Mouse (Mus musculus) adrenal gland, adult 10 weeks (tissue): ENCODE data around the gene Saa4. TPM values are rescaled to one million over a fixed set of nuclear protein-coding genes. Genes with fewer than 3 reads are reported as not detected.

Experiments
- polyA plus RNA-seq: library from polyadenylated mRNA; stranded (reverse); fragments of 350-450 nt; fragmentation: Illumina TruSeq; extraction: RNeasy Lipid Tissue Mini Kit (QIAGEN cat#74804); gene quantifications from one replicate; pipeline ENCODE4 v1.2.3, GENCODE M21; 2014; ENCODE audit warnings: low read depth, low replicate concordance

The Saa4 gene
- polyA plus RNA-seq, result not detected

DNA sequence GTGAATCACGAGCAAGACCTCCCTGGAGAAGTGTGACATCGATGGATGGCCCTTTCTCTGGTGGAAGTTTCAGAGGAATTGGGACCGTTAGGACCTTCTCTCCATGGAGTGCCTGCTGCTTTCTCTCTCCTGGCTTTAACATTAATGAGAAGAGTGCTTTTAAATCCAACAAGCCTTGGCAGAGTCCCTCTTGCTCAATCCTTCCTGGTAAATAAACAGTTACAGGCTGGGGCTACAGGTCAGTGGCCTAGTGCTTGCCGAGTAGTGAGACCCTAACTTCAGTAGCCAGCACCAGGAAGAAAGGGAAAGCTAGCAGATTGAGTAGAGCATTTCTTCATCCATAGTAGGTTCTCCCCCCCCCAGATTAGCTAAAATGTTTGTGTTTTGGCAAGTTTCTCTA, at the start of gene Saa4:
TSS of gene Saa4 (minus strand) at position 146 of the 400 bp plus-strand sequence.

GRCm38 (mm10) chr7:46751490-46751889, 19.1 kb upstream of the Saa4 start, which contains the start of gene Saa2:
Gene Saa2 (plus strand): TSS chr7:46751790.

GRCm38 (mm10) chr7:46742880-46743279, 10.5 kb upstream of the Saa4 start, which contains the start of gene Saa1:
Gene Saa1 (minus strand): TSS chr7:46742980.

DNA sequence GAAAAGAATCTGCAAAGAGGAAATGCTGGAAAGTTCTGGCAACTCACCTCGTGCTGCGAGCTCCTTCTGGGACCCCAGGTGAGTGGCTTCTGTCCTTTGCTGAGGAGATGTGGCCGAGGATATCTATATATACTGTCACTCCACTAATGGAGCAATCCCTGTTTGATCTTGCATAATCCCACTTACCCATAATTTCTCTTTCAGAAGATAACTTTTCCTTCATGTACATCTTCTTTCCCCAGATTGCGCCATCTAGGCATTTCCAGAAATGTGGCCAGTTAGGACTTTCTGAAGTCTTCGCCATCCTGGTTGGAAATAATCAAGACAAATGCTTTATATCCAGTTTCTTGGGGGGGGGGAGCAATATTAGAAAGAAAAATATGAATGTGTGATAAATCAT, 16.8 kb downstream of the Saa4 start, which contains the start of gene Saa3:
TSS of gene Saa3 (minus strand) at position 101 of the 400 bp plus-strand sequence.

GRCm38 (mm10) chr7:46710390-46710844, 22.0 kb downstream of the Saa4 start, which contains the start of gene Saal1:
Gene Saal1 (minus strand): TSS chr7:46710680.

Other genes with a start within 250 kb of the Saa4 start
- gene Sergef, start 92.8 kb downstream of the Saa4 start, polyA plus RNA-seq, result 2.1 TPM
- not detected for gene Tph1, start 60.1 kb downstream of the Saa4 start, polyA plus RNA-seq
- 5.3 TPM for gene Saal1, start 21.9 kb downstream of the Saa4 start, polyA plus RNA-seq
- gene Saa3, start 16.9 kb downstream of the Saa4 start, polyA plus RNA-seq, result not detected
- gene Saa1, start 10.4 kb upstream of the Saa4 start, polyA plus RNA-seq, result not detected
- gene Saa2, start 19.2 kb upstream of the Saa4 start, polyA plus RNA-seq, result not detected
- 26.5 TPM for gene Hps5, start 63.5 kb upstream of the Saa4 start, polyA plus RNA-seq
- gene Gtf2h1, start 63.5 kb upstream of the Saa4 start, polyA plus RNA-seq, result 89.9 TPM
- 91.6 TPM for gene Ldha, start 108.9 kb upstream of the Saa4 start, polyA plus RNA-seq
- gene Ldhc, start 128.6 kb upstream of the Saa4 start, polyA plus RNA-seq, result not detected
- gene Tsg101, start 187.4 kb upstream of the Saa4 start, polyA plus RNA-seq, result 405 TPM
- gene Uevld, start 225.9 kb upstream of the Saa4 start, polyA plus RNA-seq, result 34.7 TPM